Mouse (Mus musculus) kidney, adult 2 months (tissue): ENCODE data around the gene Ankrd52. TPM values are rescaled to one million over a fixed set of nuclear protein-coding genes. Genes with fewer than 3 reads are reported as not detected.
A peak's percentile ranks its signal among the peaks of the same experiment; 100 is the strongest.

Experiments used
- DNase-seq: peaks from one replicate; pipeline ENCODE4 v3.0.0; 2021
- H3K27ac ChIP-seq: fragments of 200-500 bp; 2 replicates; pipeline ENCODE4 v1.5.1; 2012; ENCODE audit warnings: low read depth, low read length, control low read depth, inconsistent platforms; ENCODE audit not compliant: insufficient read depth
- H3K27me3 ChIP-seq: fragments of 200-500 bp; replicated peaks from 2 replicates; pipeline ENCODE4 v1.6.1; 2012; ENCODE audit warnings: mild to moderate bottlenecking, moderate library complexity, low read length, inconsistent platforms; ENCODE audit not compliant: control insufficient read depth, insufficient read depth
- H3K36me3 ChIP-seq: fragments of 200-500 bp; 2 replicates; pipeline ENCODE4 v1.6.1; 2012; ENCODE audit warnings: mild to moderate bottlenecking, moderate library complexity, low read length, inconsistent platforms; ENCODE audit not compliant: control insufficient read depth, insufficient read depth
- H3K4me1 ChIP-seq: fragments of 200-500 bp; 2 replicates; pipeline ENCODE4 v1.6.1; 2011; ENCODE audit warnings: low read length; ENCODE audit not compliant: control insufficient read depth, insufficient read depth
- H3K4me3 ChIP-seq: fragments of 200-500 bp; 2 replicates; pipeline ENCODE4 v1.5.1; 2011; ENCODE audit warnings: mild to moderate bottlenecking, low read depth, low read length, control low read depth; ENCODE audit not compliant: insufficient read depth
- CTCF ChIP-seq: fragments of 200-500 bp; conservative IDR thresholded peaks from 2 replicates; pipeline ENCODE4 v1.5.1; 2011; ENCODE audit warnings: low read depth, mild to moderate bottlenecking, control low read depth, low read length, moderate library complexity, mixed read lengths; ENCODE audit not compliant: insufficient read depth, insufficient read length
- POLR2A ChIP-seq: fragments of 200-500 bp; IDR thresholded peaks from one replicate; pipeline ENCODE4 v1.6.1; 2011; ENCODE audit warnings: low read depth, low read length, control low read depth
- WGBS: fragments of 180-500 bp; shearing (Covaris S2); methylation state at CpG from one replicate; pipeline ENCODE4 v1.1.7; 2018; 5-methylcytosine and 5-hydroxymethylcytosine counted together
- polyA plus RNA-seq: library from polyadenylated mRNA; depleted of rRNA; stranded (reverse); fragments of >200 nt; gene quantifications from 2 replicates; pipeline ENCODE4 v1.2.3, GENCODE M21; 2012

Gene Ankrd52
- polyA plus RNA-seq, 1 experiment = 21.5 TPM

DNA sequence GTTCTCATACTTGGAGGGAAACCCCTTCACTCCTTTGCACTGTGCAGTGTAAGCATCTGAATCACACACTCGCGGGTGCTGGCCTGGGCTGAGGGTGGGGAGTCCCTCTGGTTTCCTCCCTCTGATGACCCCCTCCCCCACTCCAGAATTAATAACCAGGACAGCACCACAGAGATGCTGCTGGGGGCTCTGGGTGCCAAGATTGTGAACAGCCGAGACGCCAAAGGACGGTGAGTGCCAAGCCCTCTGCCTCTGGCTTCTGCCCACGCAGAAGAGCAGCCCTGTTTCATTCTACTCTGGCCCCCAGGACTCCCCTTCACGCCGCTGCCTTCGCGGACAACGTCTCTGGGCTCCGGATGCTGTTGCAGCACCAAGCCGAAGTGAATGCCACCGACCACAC is 12.0 kb downstream of the Ankrd52 start:
- Histone ChIP-seq H3K4me3 (no peak overlapping the region), H3K36me3 (peaks cover 1% of the 10 kb centered on the region), H3K27ac (no peak overlapping the region), H3K4me1 (no peaks in the 10 kb centered on the region), H3K27me3 (no peaks in the 10 kb centered on the region)
- DNase-seq = no peak
- 83% methylated on average over 14 of the region's 14 CpGs for WGBS
- TF ChIP-seq CTCF = no peak
- no peak for TF ChIP-seq POLR2A

DNA sequence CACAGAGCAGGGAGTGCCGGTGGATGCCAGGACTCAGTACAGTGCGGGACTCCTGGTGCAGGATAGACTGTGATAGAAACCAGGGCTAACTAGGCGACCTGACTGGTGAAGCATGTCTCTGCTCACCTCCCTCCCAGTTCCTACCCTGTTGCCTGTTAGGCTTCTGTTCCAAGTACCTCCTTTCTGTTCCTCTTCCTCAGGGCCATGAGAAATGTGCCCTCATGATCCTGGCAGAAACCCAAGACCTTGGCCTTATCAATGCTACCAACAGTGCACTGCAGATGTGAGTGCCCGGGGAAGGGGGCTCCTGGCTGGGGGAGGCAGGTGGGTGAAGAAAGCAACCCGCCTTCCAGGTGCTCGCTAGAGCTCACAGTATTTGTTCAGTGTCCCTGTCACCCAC is 12.7 kb downstream of the Ankrd52 start:
- H3K27ac ChIP-seq = no peak overlapping the region
- no peaks in the 10 kb centered on the region for H3K27me3 ChIP-seq
- no peaks in the 10 kb centered on the region for H3K4me1 ChIP-seq
- no peak for DNase-seq
- 77% methylated on average over 6 of the region's 6 CpGs for WGBS
- H3K4me3 ChIP-seq = no peak overlapping the region
- H3K36me3 ChIP-seq = peaks cover 1% of the 10 kb centered on the region
- TF ChIP-seq POLR2A (no peak), CTCF (no peak)

DNA sequence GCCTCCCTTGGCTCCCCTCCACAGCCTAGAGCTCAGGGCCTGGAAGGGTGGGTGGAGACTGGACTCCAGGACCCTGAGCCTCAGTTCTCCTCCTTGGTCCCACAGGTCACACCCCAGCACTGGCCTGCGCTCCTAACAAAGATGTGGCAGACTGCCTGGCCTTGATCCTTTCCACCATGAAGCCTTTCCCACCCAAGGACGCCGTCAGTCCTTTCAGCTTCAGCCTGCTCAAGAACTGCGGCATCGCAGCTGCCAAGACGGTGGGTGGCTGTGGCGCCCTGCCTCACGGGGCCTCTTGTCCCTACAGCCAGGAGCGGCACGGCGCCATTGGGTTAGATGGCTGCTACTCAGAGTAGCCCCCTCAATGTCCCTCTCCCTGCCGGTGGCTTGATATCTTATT is 13.5 kb downstream of the Ankrd52 start:
- no peak for TF ChIP-seq CTCF
- no peak for TF ChIP-seq POLR2A
- no peak for DNase-seq
- H3K27ac ChIP-seq = no peak overlapping the region
- peaks cover 1% of the 10 kb centered on the region for H3K36me3 ChIP-seq
- 93% methylated on average over 12 of the region's 12 CpGs for WGBS
- H3K4me1 ChIP-seq = no peaks in the 10 kb centered on the region
- H3K4me3 ChIP-seq = no peak overlapping the region
- no peaks in the 10 kb centered on the region for H3K27me3 ChIP-seq

DNA sequence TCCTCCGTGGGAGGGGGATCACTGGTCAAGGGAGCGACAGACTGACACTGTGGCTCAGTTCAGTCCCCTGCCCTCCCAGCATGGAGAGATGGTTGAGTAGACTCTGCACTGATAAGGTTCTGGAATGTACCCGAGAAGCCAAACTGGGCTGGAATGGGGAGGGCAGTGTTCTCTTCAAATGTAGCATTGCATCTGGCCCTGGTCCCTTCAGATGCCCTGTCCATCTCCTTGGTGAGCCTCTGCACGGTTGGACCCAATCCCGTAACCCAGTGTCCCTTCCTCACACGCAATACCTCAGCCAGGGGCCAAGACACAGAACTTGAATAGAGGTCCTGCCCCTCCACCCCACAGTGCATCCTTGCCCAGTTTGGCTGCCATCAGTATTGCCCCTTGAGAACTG is 14.9 kb downstream of the Ankrd52 start:
- no peaks in the 10 kb centered on the region; the same call in 1 of the 2 replicates for H3K4me1 ChIP-seq
- no peak for DNase-seq
- peaks cover 1% of the 10 kb centered on the region for H3K36me3 ChIP-seq
- WGBS = 76% methylated on average over 6 of the region's 6 CpGs
- no peaks in the 10 kb centered on the region for H3K27me3 ChIP-seq
- no peak overlapping the region for H3K4me3 ChIP-seq
- no peak for TF ChIP-seq CTCF
- no peak for TF ChIP-seq POLR2A
- H3K27ac ChIP-seq = no peak overlapping the region

DNA sequence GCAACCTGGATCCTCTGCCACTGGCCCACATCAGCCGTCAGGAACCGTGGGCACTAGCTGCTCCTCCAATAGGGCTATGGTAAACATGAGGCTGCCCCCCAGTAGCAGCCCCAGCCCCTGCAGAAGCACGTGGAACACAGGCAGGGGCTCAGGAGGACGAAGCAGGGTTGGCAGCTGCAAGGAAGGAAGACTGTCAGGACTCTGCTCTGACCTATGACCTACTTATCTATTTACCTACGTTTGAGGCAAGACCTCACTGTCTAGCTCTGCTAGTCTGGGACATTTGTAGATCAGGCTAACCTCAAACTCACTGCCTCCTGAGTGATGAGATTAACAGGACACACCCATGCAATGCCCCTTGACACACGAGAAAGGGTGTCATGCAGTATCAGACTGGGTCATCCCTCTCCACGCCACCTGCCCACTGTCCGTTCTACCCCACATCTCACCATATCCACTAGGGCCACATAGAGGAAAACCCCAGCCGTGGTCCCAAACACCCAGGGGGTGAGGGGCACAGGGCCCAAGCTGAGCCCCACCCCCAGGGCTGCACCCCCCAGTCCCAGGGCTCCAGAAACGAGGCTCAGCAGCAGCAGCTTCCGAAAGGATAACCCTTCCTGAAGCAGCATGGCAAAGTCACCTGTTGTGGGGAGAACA is 19.2 kb downstream of the Ankrd52 start:
- Histone ChIP-seq H3K4me3 (no peak overlapping the region), H3K36me3 (no peaks in the 10 kb centered on the region; the same call in 1 of the 2 replicates), H3K4me1 (no peaks in the 10 kb centered on the region; the same call in 1 of the 2 replicates), H3K27ac (no peak overlapping the region), H3K27me3 (no peaks in the 10 kb centered on the region)
- DNase-seq = no peak
- TF ChIP-seq POLR2A (no peak), CTCF (no peak)
- 59% methylated on average over 11 of the region's 11 CpGs for WGBS

DNA sequence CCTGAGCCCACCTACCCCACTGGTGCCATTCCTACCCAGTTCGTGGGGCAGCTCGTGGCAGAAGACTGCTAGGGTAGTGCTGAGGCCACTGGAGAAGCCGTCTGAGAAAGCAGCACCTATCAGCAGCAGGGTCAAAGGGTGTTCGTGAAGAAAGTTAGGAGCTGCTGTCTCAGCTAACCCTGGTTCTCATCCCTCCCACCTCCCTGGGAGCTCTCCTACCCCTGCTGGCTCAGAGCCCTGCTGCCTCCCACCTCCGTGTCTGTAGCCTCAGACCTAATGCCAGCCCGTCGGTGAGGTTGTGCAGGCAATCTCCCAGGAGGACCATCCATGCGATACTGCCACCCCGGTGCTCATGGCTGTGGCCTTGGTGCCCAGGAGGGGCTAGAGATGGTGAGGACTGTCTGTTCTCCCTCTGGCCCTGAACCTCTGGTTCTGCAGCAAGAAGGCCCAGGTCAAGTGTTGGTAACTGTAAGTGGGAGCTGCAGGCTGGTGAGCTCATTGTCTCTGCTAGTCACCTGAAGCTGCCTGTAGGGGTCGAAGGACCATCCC is 19.9 kb downstream of the Ankrd52 start:
- 54% methylated on average over 10 of the region's 10 CpGs for WGBS
- Histone ChIP-seq H3K4me1 (no peaks in the 10 kb centered on the region; the same call in 1 of the 2 replicates), H3K4me3 (no peak overlapping the region), H3K27ac (no peak overlapping the region), H3K27me3 (no peaks in the 10 kb centered on the region), H3K36me3 (no peaks in the 10 kb centered on the region; the same call in 1 of the 2 replicates)
- peak; percentile 54 for DNase-seq
- TF ChIP-seq POLR2A (no peak), CTCF (no peak)

DNA sequence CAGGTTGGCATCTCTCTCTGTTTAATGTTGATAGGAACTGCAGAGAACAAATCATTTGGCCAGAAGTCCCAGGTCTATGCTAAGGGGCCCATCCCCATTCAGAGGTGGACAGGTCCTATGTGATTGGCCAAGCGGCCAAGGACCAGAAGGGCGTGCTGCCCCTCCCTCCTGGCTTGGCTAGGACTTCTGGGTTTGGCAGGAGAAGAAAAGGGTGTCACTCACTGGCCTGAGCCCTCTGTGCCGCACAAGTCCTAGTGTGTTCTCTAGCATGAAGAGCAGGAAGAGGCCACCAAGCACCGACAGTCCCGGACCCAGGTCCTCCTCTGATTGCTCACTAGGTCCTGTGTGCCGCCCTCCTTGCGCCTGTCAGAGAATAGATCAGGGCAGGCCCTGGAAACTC is 20.6 kb downstream of the Ankrd52 start:
- H3K36me3 ChIP-seq = no peaks in the 10 kb centered on the region; the same call in 1 of the 2 replicates
- TF ChIP-seq POLR2A (no peak), CTCF (no peak)
- H3K27ac ChIP-seq = no peak overlapping the region
- H3K4me1 ChIP-seq = no peaks in the 10 kb centered on the region; the same call in 1 of the 2 replicates
- peak; percentile 32 for DNase-seq
- no peak overlapping the region for H3K4me3 ChIP-seq
- 44% methylated on average over 7 of the region's 7 CpGs for WGBS
- no peaks in the 10 kb centered on the region for H3K27me3 ChIP-seq
